23 mouse cellular contexts compared by ENCODE assay signal in genomic region chr14:46634251-46634650, GRCm38 (mm10).
DNase-seq lines count a peak whose midpoint lies in the region; ATAC-seq and TF ChIP-seq lines count a peak whose summit lies in the region.
"Had no signal": no experiment of that assay in that cellular context is flagged by ENCODE, and none has a peak within 500 bp of the region (broad histone marks: within the 10 kb centered on the region; RNA-seq: fewer than 3 reads in every experiment).

No protein-coding gene starts in this region.

- no peak for TF ChIP-seq POLR2A in lung, adult 2 months (IDR thresholded peaks at IDR 0.05; ENCODE audit: borderline replicate concordance, extremely low read depth, low read depth, low read length)

- no peak overlapping the region for H3K27ac ChIP-seq in midbrain, embryonic 11.5 days (ENCODE audit: low read depth, low read length)
- no peak overlapping the region for H3K27ac ChIP-seq in midbrain, embryonic 13.5 days
- H3K27ac ChIP-seq: embryonic facial prominence, embryonic 15.5 days; forebrain, embryonic 10.5 days; hindbrain, embryonic 13.5 days; hindbrain, postnatal 0 days had no signal

- no peak overlapping the region for H3K9ac ChIP-seq in midbrain, embryonic 11.5 days (ENCODE audit: low read length)
- no peak overlapping the region for H3K9ac ChIP-seq in midbrain, embryonic 13.5 days (replicated peaks)
- H3K9ac ChIP-seq: embryonic facial prominence, embryonic 15.5 days; hindbrain, embryonic 13.5 days had no signal

- no peak overlapping the region for H3K4me3 ChIP-seq in lung, adult 2 months (replicated peaks; ENCODE audit: extremely low read depth, low read depth, low read length)
- no peak overlapping the region for H3K4me3 ChIP-seq in midbrain, embryonic 11.5 days (ENCODE audit: low read depth, low read length)
- H3K4me3 ChIP-seq in midbrain, embryonic 13.5 days (replicated peaks) = no peak overlapping the region
- H3K4me3 ChIP-seq: embryonic facial prominence, embryonic 15.5 days; erythroblast, embryonic 14.5 days; forebrain, embryonic 10.5 days; hindbrain, embryonic 13.5 days had no signal

- no peak for ATAC-seq in midbrain, embryonic 11.5 days (ENCODE audit: low FRiP score)
- no peak for ATAC-seq in midbrain, embryonic 13.5 days
- ATAC-seq: activated CD4-positive, CD25-positive, alpha-beta regulatory T cell, adult 4 months; forebrain, embryonic 14.5 days; hindbrain, postnatal 0 days had no signal

- H3K4me2 ChIP-seq in midbrain, embryonic 11.5 days = no peak overlapping the region
- no peak overlapping the region for H3K4me2 ChIP-seq in midbrain, embryonic 13.5 days (replicated peaks)
- H3K4me2 ChIP-seq: embryonic facial prominence, embryonic 15.5 days; hindbrain, embryonic 13.5 days had no signal

- WGBS in lung, adult 2 months = 71% methylated on average over 10 of the region's 10 CpGs
- 88% methylated on average over 10 of the region's 10 CpGs for WGBS in midbrain, embryonic 11.5 days
- WGBS in midbrain, embryonic 13.5 days = 95% methylated on average over 10 of the region's 10 CpGs

- TF ChIP-seq CTCF in lung, adult 2 months (IDR thresholded peaks at IDR 0.05; ENCODE audit: insufficient read depth, low read length) = no peak

- H3K4me1 ChIP-seq in lung, adult 2 months (ENCODE audit: control insufficient read depth, insufficient read depth, low read length) = 0 out of 2 replicates have a peak, but pooled peaks cover 5% of the 10 kb centered on the region
- H3K4me1 ChIP-seq in midbrain, embryonic 11.5 days (ENCODE audit: control insufficient read depth, insufficient read depth, low read length) = no peaks in the 10 kb centered on the region
- no peaks in the 10 kb centered on the region for H3K4me1 ChIP-seq in midbrain, embryonic 13.5 days (replicated peaks)

- DNase-seq in heart, adult 11 months = peak; percentile 88
- no peak for DNase-seq in heart, adult 9 months (ENCODE audit: low spot score in 2 of 2)
- peak; percentile 14 for DNase-seq in lung, adult 2 months
- DNase-seq in lung, postnatal 4 days = no peak
- DNase-seq in midbrain, embryonic 11.5 days (ENCODE audit: low spot score, missing footprints) = peak; percentile 35
- DNase-seq in lung, postnatal 36 days = peak; percentile 24
- no peak for DNase-seq in cerebellum, adult 9-10 months
- DNase-seq: adrenal gland, adult 2 months; adrenal gland, postnatal 25 days; cerebellum, adult 2 months; cerebellum, postnatal 14 days; embryo, embryonic 11 days; gastrocnemius, postnatal 10 days had no signal

- no peaks in the 10 kb centered on the region for H3K9me3 ChIP-seq in midbrain, embryonic 11.5 days (ENCODE audit: control insufficient read depth, low read length)
- H3K9me3 ChIP-seq in midbrain, embryonic 13.5 days = no peaks in the 10 kb centered on the region
- H3K9me3 ChIP-seq: embryonic facial prominence, embryonic 15.5 days; forebrain, embryonic 10.5 days; hindbrain, embryonic 13.5 days had no signal

- no peaks in the 10 kb centered on the region for H3K27me3 ChIP-seq in midbrain, embryonic 11.5 days (ENCODE audit: control insufficient read depth, insufficient read depth, low read length)
- H3K27me3 ChIP-seq in midbrain, embryonic 13.5 days = peaks cover 10% of the 10 kb centered on the region
- H3K27me3 ChIP-seq: CH12.LX; embryonic facial prominence, embryonic 15.5 days; Patski had no signal

- H3K36me3 ChIP-seq in midbrain, embryonic 11.5 days (ENCODE audit: control insufficient read depth, insufficient read depth, low read length) = no peaks in the 10 kb centered on the region
- no peaks in the 10 kb centered on the region for H3K36me3 ChIP-seq in midbrain, embryonic 13.5 days
- H3K36me3 ChIP-seq: embryonic facial prominence, embryonic 15.5 days; forebrain, embryonic 10.5 days; hindbrain, embryonic 13.5 days had no signal

Comparison
In these comparisons a context has a peak if more than half of its experiments do, and no peak if none do; other contexts are left out.
1. DNase-seq: peak in heart, adult 11 months (single experiment), lung, adult 2 months (single experiment), midbrain, embryonic 11.5 days (single experiment) and lung, postnatal 36 days (single experiment); none in heart, adult 9 months (0 of 2), lung, postnatal 4 days (0 of 2) and cerebellum, adult 9-10 months (single experiment).